Mouse (Mus musculus) cortical plate, adult 2 months (tissue): Measurements from ENCODE around the gene Gm5089.

ENCODE experiments used
- CTCF ChIP-seq: fragments of 200-500 bp; IDR thresholded peaks from 2 replicates; pipeline ENCODE4 v1.5.1; 2011; ENCODE audit warnings: mild to moderate bottlenecking, control low read depth, low read length; ENCODE audit not compliant: insufficient read depth; ENCODE audit errors: extremely low read depth
- POLR2A ChIP-seq: fragments of 200-500 bp; IDR thresholded peaks from 2 replicates; pipeline ENCODE4 v1.6.1; 2011; ENCODE audit warnings: mild to moderate bottlenecking, low read length, control low read depth; ENCODE audit not compliant: insufficient read depth; ENCODE audit errors: extremely low read depth

DNA sequence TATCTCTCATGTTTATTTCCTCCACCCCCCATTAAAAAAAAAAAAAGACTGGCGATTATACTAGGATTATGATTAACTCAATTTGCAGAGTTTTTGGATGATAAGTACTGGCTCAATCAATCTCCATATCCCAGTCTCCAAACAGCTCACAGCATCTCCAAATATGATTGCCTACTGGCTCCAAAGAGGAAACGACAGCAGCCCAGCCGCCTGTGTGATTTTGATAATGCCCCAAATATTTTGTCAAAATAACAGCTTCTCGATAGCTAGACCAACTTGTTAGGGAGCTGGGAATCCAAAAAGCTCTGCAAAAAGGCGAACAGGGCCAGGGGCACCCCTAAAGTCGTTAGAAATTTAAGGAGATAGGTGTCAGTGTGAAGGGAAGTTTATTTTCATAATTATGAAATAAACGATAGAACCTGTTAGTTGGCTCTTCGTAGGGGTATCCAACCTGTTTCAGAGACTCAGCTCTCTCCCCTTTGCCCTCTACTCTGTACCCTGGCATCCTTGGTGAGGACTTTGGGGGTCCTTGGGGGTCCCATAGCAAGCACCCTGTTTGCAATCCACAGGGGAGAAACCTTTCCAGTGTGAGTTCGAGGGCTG, 27.2 kb upstream of the Gm5089 start:
- no peak for TF ChIP-seq CTCF
- no peak for TF ChIP-seq POLR2A
